Mouse (Mus musculus) layer of hippocampus, postnatal 10 days (tissue): ENCODE measurements around the gene Rdx. TPM values are rescaled to one million over a fixed set of nuclear protein-coding genes. Genes with fewer than 3 reads are reported as not detected.
A peak's percentile ranks its signal among the peaks of the same experiment; 100 is the strongest.

Experiments
- DNase-seq, 2 experiments: peaks; one replicate each; pipeline ENCODE4 v3.0.0; 2021; ENCODE audit warnings: low spot score in 2 of 2
- microRNA-seq, 2 experiments: library from miRNA; unstranded; fragments of <30 nt; microRNA quantifications; one replicate each; pipeline ENCODE4 v1.2.0; 2021
- total RNA-seq, 2 experiments: library from RNA; stranded (reverse); gene quantifications; 2 replicates each; pipeline ENCODE4 v1.2.3; 2021

Rdx gene
- total RNA-seq, 2 experiments from 2014 or later: 64.3 to 66.6 TPM

DNA sequence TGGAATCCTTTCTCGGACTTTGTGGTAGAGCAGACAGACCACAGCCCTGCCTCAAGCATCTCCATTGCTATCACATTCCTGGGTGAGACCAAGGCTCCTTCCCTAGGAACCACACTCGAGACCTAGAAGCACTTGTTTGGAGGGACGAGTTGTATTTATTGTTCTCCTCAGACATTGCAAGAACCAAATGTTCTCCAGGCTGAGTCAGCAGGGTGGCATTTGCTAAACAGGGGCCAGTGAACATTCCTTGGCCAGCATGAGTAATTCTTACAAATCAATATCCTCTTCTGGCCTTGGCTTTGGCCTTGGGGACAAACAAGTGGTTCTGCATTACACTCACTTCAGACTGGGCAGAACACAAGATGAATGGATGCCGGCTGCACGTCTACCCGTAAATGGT is 58.5 kb downstream of the Rdx start:
- no peak for DNase-seq

GRCm38 (mm10) chr9:52107161-52107560 is 60.2 kb downstream of the Rdx start:
- DNase-seq: no peak

DNA sequence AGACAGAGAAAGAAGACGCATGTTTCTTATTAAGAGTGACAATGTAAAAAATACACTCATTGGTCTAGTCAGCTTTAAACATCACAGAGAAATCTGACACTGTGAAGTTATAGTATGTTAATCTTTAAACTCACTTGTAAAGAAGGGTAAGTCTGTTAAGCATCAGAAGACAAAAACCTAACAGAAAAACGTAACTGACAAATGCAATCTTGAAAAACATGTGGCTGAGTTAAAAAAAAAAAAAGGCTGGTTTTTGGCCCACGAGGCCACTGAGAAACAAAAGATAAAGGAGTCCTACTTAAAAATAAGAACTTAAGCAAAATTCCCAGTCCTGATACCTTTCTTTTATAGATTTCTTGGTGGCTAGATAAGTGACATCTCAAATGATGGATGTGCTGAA is 63.8 kb downstream of the Rdx start:
- DNase-seq: no peak

DNA sequence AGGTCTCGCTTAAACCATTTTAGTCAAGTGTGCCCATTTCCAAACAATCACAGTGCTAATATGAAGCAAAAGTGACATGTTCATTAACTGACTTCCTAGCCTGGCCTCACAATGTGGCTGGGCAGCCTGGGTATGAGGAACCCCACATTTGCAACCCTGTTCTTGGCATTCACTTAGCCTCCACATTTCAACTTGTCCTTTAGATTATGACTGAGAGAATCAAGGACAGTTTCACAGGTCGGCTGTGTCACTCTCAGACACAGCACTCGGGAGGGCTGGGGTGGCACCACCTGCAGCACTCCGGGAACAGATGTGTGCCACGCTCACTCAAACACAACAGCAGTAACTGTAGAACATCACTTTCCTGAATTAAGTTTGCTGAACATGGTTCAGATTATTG is 66.1 kb downstream of the Rdx start:
- DNase-seq: no peak

DNA sequence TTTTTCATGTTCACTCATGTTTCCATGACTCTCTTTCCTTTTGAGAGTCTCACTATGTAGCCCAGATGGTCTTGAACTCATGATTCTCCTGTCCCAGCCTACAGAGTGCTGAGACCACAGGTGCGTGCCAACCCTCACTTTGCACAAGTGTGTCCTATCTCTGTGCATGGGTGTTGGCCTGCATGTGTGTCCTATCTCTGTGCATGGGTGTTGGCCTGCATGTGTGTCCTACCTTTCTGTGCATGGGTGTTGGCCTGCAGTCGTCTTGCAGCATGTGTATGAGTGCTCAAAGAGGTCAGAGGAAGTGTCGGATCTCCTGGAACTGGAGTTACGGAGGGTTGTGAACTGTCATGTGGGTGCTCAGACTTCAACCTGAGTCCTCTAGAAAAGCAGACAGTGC is 72.2 kb downstream of the Rdx start:
- DNase-seq: no peak

GRCm38 (mm10) chr9:52125225-52125624 is 78.3 kb downstream of the Rdx start:
- DNase-seq: no peak

GRCm38 (mm10) chr9:52130348-52130747 is 83.4 kb downstream of the Rdx start:
- DNase-seq: peak in 1 of 2 experiments; percentile 38

GRCm38 (mm10) chr9:52132771-52133170 is 85.8 kb downstream of the Rdx start:
- DNase-seq: no peak

Small RNA genes lying within 50 kb of the gene (microRNA-seq; reads per million reads assigned to microRNA genes)
- gene Gm27686 (0 reads per million in 2 experiments), gene Mir6244 (0 reads per million in 2 experiments)

Other genes starting within 250 kb of the Rdx start
- gene Fdx1, start 83.6 kb upstream of the Rdx start, total RNA-seq: 10 to 100 TPM; 15.9 to 17.7 TPM
- gene Zc3h12c, start 121.4 kb downstream of the Rdx start, total RNA-seq: 10 to 100 TPM; 11.0 to 11.6 TPM